Comparison of ENCODE assay signal across 26 mouse cellular contexts in the genomic region with DNA sequence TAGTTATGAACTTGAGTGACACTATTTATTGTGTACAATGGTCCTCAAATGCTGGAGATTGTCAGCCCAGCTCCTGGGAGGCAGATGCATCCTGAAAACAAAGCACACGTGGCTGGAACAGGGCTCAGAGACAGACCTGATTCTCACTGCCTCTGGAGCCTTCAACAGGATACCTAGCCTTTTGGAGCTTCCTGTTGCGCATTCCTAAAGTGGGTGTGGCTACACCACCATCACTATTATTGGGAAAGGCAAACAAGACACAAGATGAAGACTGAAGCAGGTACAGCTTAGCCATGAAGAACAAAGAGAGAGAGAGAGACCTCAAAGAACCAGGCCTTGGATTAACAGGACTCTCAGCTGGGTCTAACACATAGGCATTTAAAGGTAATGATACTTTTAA.
DNase-seq lines count a peak whose midpoint lies in the region; ATAC-seq and TF ChIP-seq lines count a peak whose summit lies in the region.
"Had no signal": no experiment of that assay in that cellular context is flagged by ENCODE, and none has a peak within 500 bp of the region (broad histone marks: within the 10 kb centered on the region; RNA-seq: fewer than 3 reads in every experiment).

No protein-coding gene starts in this region.

- H3K9me3 ChIP-seq in stomach, embryonic 14.5 days (ENCODE audit: control insufficient read depth, low read depth, low read length): no peaks in the 10 kb centered on the region
- no peaks in the 10 kb centered on the region for H3K9me3 ChIP-seq in stomach, postnatal 0 days (ENCODE audit: control insufficient read depth, low read length)
- H3K9me3 ChIP-seq in stomach, embryonic 15.5 days: no peaks in the 10 kb centered on the region
- H3K9me3 ChIP-seq: embryonic facial prominence, embryonic 13.5 days; forebrain, embryonic 12.5 days; forebrain, embryonic 15.5 days; hindbrain, embryonic 15.5 days had no signal

- TF ChIP-seq EP300 in stomach, postnatal 0 days (optimal IDR thresholded peaks at IDR 0.05): no peak

- 62% methylated on average over 2 of the region's 2 CpGs for WGBS in stomach, embryonic 14.5 days
- WGBS in stomach, postnatal 0 days: 56% methylated on average over 2 of the region's 2 CpGs
- 66% methylated on average over 2 of the region's 2 CpGs for WGBS in stomach, embryonic 15.5 days

- H3K9ac ChIP-seq in stomach, embryonic 14.5 days (replicated peaks; ENCODE audit: low read depth, low read length): no peak overlapping the region
- no peak overlapping the region for H3K9ac ChIP-seq in stomach, postnatal 0 days (ENCODE audit: low read length)
- no peak overlapping the region for H3K9ac ChIP-seq in stomach, embryonic 15.5 days
- H3K9ac ChIP-seq: embryonic facial prominence, embryonic 13.5 days; forebrain, embryonic 12.5 days; forebrain, embryonic 15.5 days; hindbrain, embryonic 12.5 days; hindbrain, embryonic 15.5 days had no signal

- H3K36me3 ChIP-seq in stomach, embryonic 14.5 days (ENCODE audit: control insufficient read depth, insufficient read depth, low read length): no peaks in the 10 kb centered on the region
- no peaks in the 10 kb centered on the region for H3K36me3 ChIP-seq in stomach, postnatal 0 days (ENCODE audit: control insufficient read depth, insufficient read depth, low read length)
- H3K36me3 ChIP-seq in stomach, embryonic 15.5 days: no peaks in the 10 kb centered on the region
- H3K36me3 ChIP-seq: embryonic facial prominence, embryonic 10.5 days; embryonic facial prominence, embryonic 13.5 days; forebrain, embryonic 12.5 days; forebrain, embryonic 15.5 days; G1E; hindbrain, embryonic 12.5 days; hindbrain, embryonic 15.5 days had no signal

- H3K4me2 ChIP-seq in stomach, embryonic 14.5 days (replicated peaks; ENCODE audit: low read depth, low read length): no peak overlapping the region
- H3K4me2 ChIP-seq in stomach, postnatal 0 days (replicated peaks; ENCODE audit: low read depth): no peak overlapping the region
- no peak overlapping the region for H3K4me2 ChIP-seq in stomach, embryonic 15.5 days
- H3K4me2 ChIP-seq: embryonic facial prominence, embryonic 13.5 days; forebrain, embryonic 12.5 days; forebrain, embryonic 15.5 days; heart, embryonic 11.5 days; hindbrain, embryonic 12.5 days; hindbrain, embryonic 15.5 days had no signal

- TF ChIP-seq CTCF in gastrocnemius, adult 2 months (IDR thresholded peaks at IDR 0.05): no peak
- no peak for TF ChIP-seq CTCF in stomach, postnatal 0 days (IDR thresholded peaks at IDR 0.05; ENCODE audit: low read depth)

- H3K27ac ChIP-seq in gastrocnemius, adult 2 months: peak overlapping the region; percentile 68; the same call in 1 of the 2 replicates
- H3K27ac ChIP-seq in stomach, embryonic 14.5 days (ENCODE audit: low read length): peak overlapping the region; percentile 85
- no peak overlapping the region for H3K27ac ChIP-seq in stomach, postnatal 0 days (replicated peaks)
- H3K27ac ChIP-seq in stomach, embryonic 15.5 days: peak overlapping the region; percentile 87; the same call in 1 of the 2 replicates
- H3K27ac ChIP-seq: embryonic facial prominence, embryonic 10.5 days; forebrain, embryonic 12.5 days; forebrain, embryonic 15.5 days; hindbrain, embryonic 12.5 days; hindbrain, embryonic 15.5 days had no signal

- ATAC-seq in stomach, embryonic 14.5 days (ENCODE audit: insufficient number of reproducible peaks, insufficient read depth, low FRiP score, low read depth): no peak
- no peak for ATAC-seq in stomach, postnatal 0 days (ENCODE audit: low FRiP score, low TSS enrichment)
- ATAC-seq in stomach, embryonic 15.5 days (ENCODE audit: insufficient read depth, low FRiP score, low read depth): no peak
- ATAC-seq: activated CD4-positive, CD25-positive, alpha-beta regulatory T cell, adult 4 months; forebrain, embryonic 15.5 days; Patski had no signal

- H3K4me3 ChIP-seq in gastrocnemius, adult 2 months: no peak overlapping the region
- no peak overlapping the region for H3K4me3 ChIP-seq in stomach, embryonic 14.5 days (ENCODE audit: low read depth, low read length)
- no peak overlapping the region for H3K4me3 ChIP-seq in stomach, postnatal 0 days (ENCODE audit: low read depth, low read length)
- no peak overlapping the region for H3K4me3 ChIP-seq in stomach, embryonic 15.5 days (replicated peaks)
- H3K4me3 ChIP-seq: embryonic facial prominence, embryonic 10.5 days; embryonic facial prominence, embryonic 13.5 days; erythroblast, embryonic 14.5 days; forebrain, embryonic 12.5 days; forebrain, embryonic 15.5 days; hindbrain, embryonic 12.5 days; hindbrain, embryonic 15.5 days had no signal

- no peaks in the 10 kb centered on the region for H3K27me3 ChIP-seq in stomach, embryonic 14.5 days (ENCODE audit: control insufficient read depth, insufficient read depth, low read length)
- H3K27me3 ChIP-seq in stomach, postnatal 0 days (ENCODE audit: control insufficient read depth, insufficient read depth, low read length): no peaks in the 10 kb centered on the region
- no peaks in the 10 kb centered on the region for H3K27me3 ChIP-seq in stomach, embryonic 15.5 days (replicated peaks)
- H3K27me3 ChIP-seq: embryonic facial prominence, embryonic 13.5 days; forebrain, embryonic 12.5 days; forebrain, embryonic 15.5 days; hindbrain, embryonic 15.5 days; Patski had no signal

- intact Hi-C loops in gastrocnemius, adult 2 months (cut with DNase I): no loop called here

- DNase-seq in gastrocnemius, adult 2 months: no peak
- DNase-seq in gastrocnemius, postnatal 10 days: no peak
- DNase-seq in stomach, postnatal 0 days (ENCODE audit: low spot score): no peak
- DNase-seq in kidney, postnatal 4 days: no peak
- DNase-seq: adrenal gland, adult 8-10 months; adrenal gland, postnatal 25 days; cerebellum, adult 11-12 months; cerebellum, adult 8-10 months; cerebellum, postnatal 10 days; cerebellum, postnatal 36 days; embryo, embryonic 11 days; gastrocnemius, postnatal 14 days; heart, adult 11 months had no signal

- H3K4me1 ChIP-seq in stomach, embryonic 14.5 days (ENCODE audit: control insufficient read depth, insufficient read depth, low read length): peaks cover 51% of the 10 kb centered on the region
- H3K4me1 ChIP-seq in stomach, postnatal 0 days (replicated peaks; ENCODE audit: control insufficient read depth, insufficient read depth): no peaks in the 10 kb centered on the region; the same call in none of the 2 replicates
- H3K4me1 ChIP-seq in stomach, embryonic 15.5 days: peaks cover 35% of the 10 kb centered on the region
